Mouse (Mus musculus) heart, adult 2 months (tissue): ENCODE data around the gene Calr.

Experiments
- CTCF ChIP-seq: fragments of 200-600 bp; IDR thresholded peaks from 2 replicates; pipeline ENCODE4 v1.8.1; 2022; ENCODE audit warnings: antibody characterized with exemption, mild to moderate bottlenecking, moderate library complexity
- EP300 ChIP-seq: fragments of 200-500 bp; IDR thresholded peaks from 2 replicates; pipeline ENCODE4 v1.6.1; 2011; ENCODE audit warnings: low read depth, low read length, control low read depth; ENCODE audit not compliant: insufficient read depth

DNA sequence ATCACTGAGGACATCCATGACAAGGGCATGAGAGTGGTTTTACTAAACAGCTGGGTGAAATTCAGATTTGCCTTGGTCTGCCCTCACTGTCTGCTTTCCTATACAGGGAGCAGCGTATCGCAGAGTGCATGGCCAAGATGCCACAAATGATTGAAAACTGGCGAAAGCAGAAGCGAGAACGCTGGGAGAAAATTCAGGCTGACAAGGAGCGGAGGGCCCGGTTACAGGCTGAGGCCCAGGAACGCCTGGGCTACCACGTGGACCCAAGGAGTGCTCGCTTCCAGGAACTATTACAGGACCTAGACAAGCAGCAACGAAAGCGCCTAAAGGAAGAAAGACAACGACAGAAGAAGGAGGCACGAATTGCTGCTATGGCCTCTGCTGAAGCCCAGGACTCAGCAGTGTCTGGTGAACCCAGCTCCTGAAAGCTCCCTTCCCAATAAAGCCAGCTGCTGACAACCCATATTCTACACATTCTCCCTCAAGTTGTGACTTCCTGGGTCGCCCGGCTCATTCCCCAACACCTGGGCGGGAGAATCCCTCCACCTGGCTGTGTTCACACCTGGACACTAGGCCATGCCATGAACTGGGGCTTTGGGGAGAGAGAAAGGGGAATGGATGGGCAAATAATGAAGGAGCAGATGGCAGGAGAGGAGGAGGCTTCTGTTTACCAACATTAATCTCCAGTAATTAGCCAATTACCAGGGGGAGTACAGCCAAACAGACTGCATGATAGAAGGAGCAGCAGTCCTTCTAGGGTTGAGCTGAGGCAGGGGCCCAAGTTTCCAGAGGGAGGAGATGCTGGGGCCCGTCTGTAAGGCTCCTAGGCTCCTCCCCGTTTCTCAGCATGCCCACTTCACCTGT is 12.5 kb downstream of the Calr start:
- no peak for TF ChIP-seq EP300
- TF ChIP-seq CTCF: no peak
